Mouse (Mus musculus) bone marrow, adult 2 months (tissue): ENCODE results near the gene Tead3. TPM values are rescaled to one million over a fixed set of nuclear protein-coding genes. Genes with fewer than 3 reads are reported as not detected.
A peak's percentile ranks its signal among the peaks of the same experiment; 100 is the strongest.

ENCODE experiments used
- H3K27ac ChIP-seq: fragments of 200-500 bp; 2 replicates; pipeline ENCODE4 v1.5.1; 2012; ENCODE audit warnings: low read depth, mild to moderate bottlenecking, control low read depth, inconsistent platforms, low read length; ENCODE audit not compliant: control insufficient read depth, poor library complexity, insufficient read depth
- H3K4me1 ChIP-seq: fragments of 200-500 bp; 2 replicates; pipeline ENCODE4 v1.6.1; 2011; ENCODE audit warnings: low read length; ENCODE audit not compliant: control insufficient read depth, insufficient read depth
- H3K4me3 ChIP-seq: fragments of 200-500 bp; replicated peaks from 2 replicates; pipeline ENCODE3; 2011; ENCODE audit warnings: mild to moderate bottlenecking, low read depth, low read length, control low read depth; ENCODE audit not compliant: control insufficient read depth
- CTCF ChIP-seq: fragments of 200-500 bp; IDR thresholded peaks from 2 replicates; pipeline ENCODE4 v1.5.1; 2011; ENCODE audit warnings: low read length, control low read depth; ENCODE audit not compliant: control insufficient read depth, insufficient read depth
- POLR2A ChIP-seq: fragments of 200-500 bp; IDR thresholded peaks from 2 replicates; pipeline ENCODE4 v1.6.1; 2011; ENCODE audit warnings: low read depth, mild to moderate bottlenecking, control low read depth, low read length, borderline replicate concordance; ENCODE audit not compliant: control insufficient read depth
- WGBS: fragments of 180-500 bp; shearing (Covaris S2); methylation state at CpG from one replicate; pipeline ENCODE4 v1.1.7; 2018; 5-methylcytosine and 5-hydroxymethylcytosine counted together
- polyA plus RNA-seq: library from polyadenylated mRNA; stranded (reverse); fragments of >200 nt; gene quantifications from 2 replicates; pipeline ENCODE4 v1.2.4, GENCODE M21; 2011; ENCODE audit warnings: low replicate concordance; ENCODE audit not compliant: missing spikeins, insufficient read depth, insufficient read length

Gene Tead3
- polyA plus RNA-seq, 1 experiment = 2.8 TPM

DNA sequence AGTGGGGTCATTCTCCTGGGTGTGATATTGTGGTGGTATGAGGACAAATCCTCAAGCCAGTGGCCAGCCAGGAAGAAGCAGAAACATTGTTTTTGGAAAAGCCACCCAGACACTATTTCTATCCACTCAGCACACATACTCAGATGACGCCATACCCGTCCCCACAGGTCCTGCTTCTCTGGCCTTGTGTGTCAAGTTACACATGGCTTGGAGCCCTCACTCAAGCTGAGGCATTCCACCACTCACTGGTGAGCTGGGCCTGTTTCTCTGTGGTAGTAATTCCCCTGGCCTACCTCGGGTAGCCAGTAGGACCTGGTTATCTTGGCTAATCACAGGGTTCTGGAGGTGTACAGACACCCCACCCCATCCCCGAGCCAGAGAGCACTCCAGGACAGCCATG, 56.9 kb downstream of the Tead3 start:
- peaks cover 6% of the 10 kb centered on the region for H3K4me1 ChIP-seq
- no peak overlapping the region for H3K27ac ChIP-seq
- H3K4me3 ChIP-seq = no peak overlapping the region
- WGBS = 38% methylated on average over 4 of the region's 4 CpGs
- TF ChIP-seq CTCF = no peak
- no peak for TF ChIP-seq POLR2A

DNA sequence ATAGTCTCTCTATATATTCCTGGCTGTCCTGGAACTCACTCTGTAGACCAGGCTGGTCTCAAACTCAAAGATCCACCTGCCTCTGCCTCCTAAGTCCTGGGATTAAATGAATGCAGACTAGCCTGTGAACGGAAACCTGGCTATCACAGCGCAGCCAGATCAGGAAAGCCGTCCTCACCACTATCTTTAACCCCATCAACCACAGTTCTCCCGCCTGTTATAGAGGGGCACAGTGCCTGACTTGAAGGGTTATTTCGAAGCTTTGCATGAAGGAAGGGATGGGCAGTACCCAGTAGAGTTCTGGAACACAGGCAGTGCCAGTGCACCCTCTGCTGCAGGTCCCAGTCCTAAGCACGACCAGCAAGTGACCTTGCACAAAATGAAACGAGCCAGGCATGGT, 59.3 kb downstream of the Tead3 start:
- H3K4me3 ChIP-seq = no peak overlapping the region
- TF ChIP-seq POLR2A = no peak
- no peak for TF ChIP-seq CTCF
- WGBS = 11% methylated on average over 7 of the region's 7 CpGs
- peaks cover 6% of the 10 kb centered on the region for H3K4me1 ChIP-seq
- H3K27ac ChIP-seq = no peak overlapping the region

DNA sequence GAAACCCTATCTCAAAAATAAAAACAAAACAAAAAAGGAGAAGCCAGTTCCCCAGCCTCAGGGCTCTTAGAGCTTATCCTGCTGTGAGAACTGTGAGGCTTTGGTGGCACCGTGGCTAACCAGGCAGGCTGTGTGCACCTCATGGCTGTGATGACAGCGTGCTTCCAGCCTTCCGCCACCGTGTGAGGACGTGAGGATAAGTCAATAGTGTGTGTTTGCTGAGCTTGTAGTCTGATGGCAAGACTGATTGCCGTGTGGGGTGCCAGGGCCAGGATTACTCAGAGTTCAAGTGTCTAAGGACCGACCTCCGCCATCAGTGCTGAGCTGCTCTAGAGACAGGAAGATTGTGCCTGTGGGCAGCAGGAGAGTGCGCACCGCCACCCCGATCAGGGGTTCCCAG, 59.9 kb downstream of the Tead3 start:
- WGBS = 43% methylated on average over 11 of the region's 11 CpGs
- Histone ChIP-seq H3K4me1 (peaks cover 6% of the 10 kb centered on the region), H3K27ac (no peak overlapping the region), H3K4me3 (no peak overlapping the region)
- TF ChIP-seq CTCF (no peak), POLR2A (no peak)

DNA sequence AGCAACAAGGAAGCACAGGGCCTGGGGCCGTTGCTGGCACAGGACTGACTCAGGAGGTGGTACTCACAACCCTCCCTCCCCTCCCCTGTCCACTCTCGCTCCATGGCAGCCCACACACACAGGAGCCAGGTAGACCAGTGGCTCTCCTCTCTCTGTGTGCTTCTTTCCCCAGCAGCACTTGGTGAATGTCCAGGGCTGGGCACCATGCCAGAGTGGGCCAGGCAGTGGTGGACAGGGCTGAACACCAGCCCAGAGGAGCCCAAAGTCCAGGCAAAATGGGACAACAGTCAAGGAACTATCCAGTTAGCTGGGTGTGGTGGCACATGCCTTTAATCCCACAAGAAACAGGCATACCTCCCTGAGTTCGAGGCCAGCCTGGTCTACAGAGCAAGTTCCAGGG, 60.4 kb downstream of the Tead3 start:
- Histone ChIP-seq H3K27ac (no peak overlapping the region), H3K4me3 (no peak overlapping the region), H3K4me1 (peaks cover 6% of the 10 kb centered on the region)
- TF ChIP-seq CTCF (no peak), POLR2A (no peak)
- WGBS = 47% methylated on average over 3 of the region's 3 CpGs

DNA sequence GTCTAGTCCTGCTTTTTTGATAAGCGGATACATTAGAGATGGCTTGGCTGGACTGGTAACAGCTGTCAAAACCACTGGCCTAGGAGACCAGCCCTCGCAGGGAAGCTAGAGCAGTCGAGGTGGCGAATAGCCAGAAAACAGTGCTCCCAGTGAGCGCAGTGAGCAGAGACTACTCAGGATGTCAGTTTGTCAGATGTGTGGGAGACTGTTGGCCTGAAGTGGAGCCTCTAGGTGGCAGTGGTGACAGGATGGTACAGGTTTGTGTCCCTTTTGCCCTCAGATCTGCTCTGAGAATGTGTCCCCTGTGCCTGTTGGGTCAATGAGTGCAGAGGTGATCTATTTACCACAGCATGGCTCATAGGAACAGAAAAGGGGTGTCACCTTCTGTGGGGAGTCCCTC, 62.6 kb downstream of the Tead3 start:
- 23% methylated on average over 5 of the region's 5 CpGs for WGBS
- TF ChIP-seq CTCF (peak; percentile 33), POLR2A (no peak)
- H3K27ac ChIP-seq = no peak overlapping the region
- no peak overlapping the region for H3K4me3 ChIP-seq
- peaks cover 2% of the 10 kb centered on the region; the same call in 1 of the 2 replicates for H3K4me1 ChIP-seq

DNA sequence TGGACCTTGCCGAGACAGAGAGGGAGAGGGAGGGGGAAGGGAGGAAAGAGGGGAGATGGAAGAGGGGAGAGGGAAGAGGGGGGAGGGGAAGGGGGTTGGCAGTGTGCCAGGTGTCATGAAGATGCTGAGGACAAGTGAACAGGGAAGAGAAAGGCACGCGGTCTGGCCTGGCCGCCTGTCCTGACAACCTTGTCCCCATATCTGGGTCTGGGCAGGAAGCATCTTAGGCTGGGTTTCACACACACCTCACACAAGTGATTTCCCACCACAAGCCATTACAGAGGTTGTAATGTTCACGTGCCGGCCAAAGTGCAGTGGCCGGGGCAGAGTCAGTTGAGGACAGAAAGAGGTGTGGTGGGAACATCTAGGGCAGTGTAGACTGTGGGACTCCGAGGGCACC, 63.0 kb downstream of the Tead3 start:
- no peak overlapping the region for H3K4me3 ChIP-seq
- TF ChIP-seq POLR2A (no peak), CTCF (no peak)
- no peak overlapping the region for H3K27ac ChIP-seq
- WGBS = 23% methylated on average over 8 of the region's 8 CpGs
- H3K4me1 ChIP-seq = peaks cover 2% of the 10 kb centered on the region; the same call in 1 of the 2 replicates

DNA sequence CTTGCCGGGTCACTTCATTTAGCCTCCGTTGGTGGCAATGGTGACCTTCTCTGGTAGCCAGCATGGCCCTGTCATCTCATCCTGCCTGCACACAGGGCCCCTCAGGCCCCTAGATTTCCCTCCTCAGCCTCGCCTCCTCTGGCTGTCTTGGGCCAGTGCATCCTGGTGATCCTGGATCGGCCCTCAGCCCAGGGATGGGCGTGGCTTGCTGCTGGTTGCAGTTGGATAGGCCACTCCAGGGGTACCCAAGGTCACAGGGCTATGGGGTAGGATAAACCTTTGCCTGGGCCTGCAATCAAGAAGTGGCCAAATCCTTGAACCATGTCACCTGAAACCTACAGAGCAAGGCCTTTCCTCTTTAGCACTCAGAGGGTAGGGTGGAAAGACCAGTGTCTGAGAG, 63.7 kb downstream of the Tead3 start:
- TF ChIP-seq CTCF = no peak
- no peak for TF ChIP-seq POLR2A
- WGBS = 69% methylated on average over 5 of the region's 5 CpGs
- Histone ChIP-seq H3K27ac (no peak overlapping the region), H3K4me1 (peaks cover 2% of the 10 kb centered on the region; the same call in 1 of the 2 replicates), H3K4me3 (no peak overlapping the region)

DNA sequence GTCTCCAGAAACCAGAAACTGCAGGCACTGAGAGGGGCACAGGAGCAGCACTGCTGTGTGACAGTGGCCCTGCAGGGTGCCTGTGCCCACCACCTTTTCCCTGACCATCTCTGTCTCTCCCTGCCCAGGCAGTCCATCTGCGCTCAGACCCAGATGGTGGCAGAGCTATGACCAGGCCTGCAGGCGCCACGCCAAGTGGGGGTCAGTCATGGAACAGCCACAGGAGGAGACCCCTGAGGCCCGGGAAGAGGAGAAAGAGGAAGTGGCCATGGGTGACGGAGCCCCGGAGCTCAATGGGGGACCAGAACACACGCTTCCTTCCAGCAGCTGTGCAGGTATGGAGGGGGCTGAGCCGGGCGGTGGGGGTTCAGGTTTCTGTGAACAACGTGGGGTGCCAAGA, 64.5 kb downstream of the Tead3 start:
- no peak for TF ChIP-seq POLR2A
- no peak for TF ChIP-seq CTCF
- WGBS = 33% methylated on average over 10 of the region's 10 CpGs
- Histone ChIP-seq H3K27ac (no peak overlapping the region), H3K4me1 (no peaks in the 10 kb centered on the region), H3K4me3 (no peak overlapping the region)

DNA sequence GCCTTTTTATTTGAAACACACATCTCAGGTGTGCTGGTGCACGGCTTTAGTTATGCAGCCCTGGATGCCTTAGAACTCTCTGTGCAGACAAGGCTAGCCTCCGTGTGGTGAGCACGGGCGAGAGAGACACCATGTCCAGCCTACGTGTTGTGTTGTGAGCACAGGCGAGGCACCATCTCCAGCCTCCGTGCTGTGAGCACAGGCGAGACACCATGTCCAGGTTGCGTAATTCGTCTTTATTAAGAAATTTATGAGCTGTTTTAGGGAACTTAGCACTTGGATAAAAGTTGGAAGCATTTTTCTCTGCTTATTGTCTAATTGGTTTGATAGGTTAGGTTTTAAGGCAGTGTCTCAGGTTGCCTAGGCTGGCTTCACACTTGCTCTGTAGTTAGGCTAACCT, 67.4 kb downstream of the Tead3 start:
- no peak for TF ChIP-seq CTCF
- no peak for TF ChIP-seq POLR2A
- WGBS = 47% methylated on average over 10 of the region's 10 CpGs
- no peak overlapping the region for H3K4me3 ChIP-seq
- no peaks in the 10 kb centered on the region for H3K4me1 ChIP-seq
- no peak overlapping the region for H3K27ac ChIP-seq
